Mouse (Mus musculus) embryonic fibroblast, embryonic 13.5 days (primary cell): ENCODE results near the gene Serpinb9b. TPM values are rescaled to one million over a fixed set of nuclear protein-coding genes. Genes with fewer than 3 reads are reported as not detected.

Experiments
- H3K27ac ChIP-seq: 2 replicates; pipeline ENCODE4 v1.5.1; 2012; ENCODE audit warnings: low read length, control low read depth, inconsistent platforms; ENCODE audit not compliant: insufficient read depth
- H3K4me1 ChIP-seq: 2 replicates; pipeline ENCODE4 v1.6.1; 2011; ENCODE audit warnings: low read length; ENCODE audit not compliant: control insufficient read depth, insufficient read depth
- H3K4me3 ChIP-seq: 2 replicates; pipeline ENCODE4 v1.5.1; 2011; ENCODE audit warnings: mild to moderate bottlenecking, control low read depth, low read length; ENCODE audit not compliant: insufficient read depth
- CTCF ChIP-seq: IDR thresholded peaks from 2 replicates; pipeline ENCODE4 v1.5.1; 2011; ENCODE audit warnings: mild to moderate bottlenecking, control low read depth, low read length, moderate library complexity, borderline replicate concordance; ENCODE audit not compliant: insufficient read depth
- POLR2A ChIP-seq: IDR thresholded peaks from 2 replicates; pipeline ENCODE4 v1.6.1; 2011; ENCODE audit warnings: low read depth, mild to moderate bottlenecking, control low read depth, low read length, moderate library complexity
- polyA plus RNA-seq: library from polyadenylated mRNA; stranded (reverse); fragments of >200 nt; gene quantifications from 2 replicates; pipeline ENCODE4 v1.2.4, GENCODE M21; 2011; ENCODE audit warnings: low read depth; ENCODE audit not compliant: missing spikeins, insufficient read length

Serpinb9b gene
- polyA plus RNA-seq, 1 experiment = 3.5 TPM

DNA sequence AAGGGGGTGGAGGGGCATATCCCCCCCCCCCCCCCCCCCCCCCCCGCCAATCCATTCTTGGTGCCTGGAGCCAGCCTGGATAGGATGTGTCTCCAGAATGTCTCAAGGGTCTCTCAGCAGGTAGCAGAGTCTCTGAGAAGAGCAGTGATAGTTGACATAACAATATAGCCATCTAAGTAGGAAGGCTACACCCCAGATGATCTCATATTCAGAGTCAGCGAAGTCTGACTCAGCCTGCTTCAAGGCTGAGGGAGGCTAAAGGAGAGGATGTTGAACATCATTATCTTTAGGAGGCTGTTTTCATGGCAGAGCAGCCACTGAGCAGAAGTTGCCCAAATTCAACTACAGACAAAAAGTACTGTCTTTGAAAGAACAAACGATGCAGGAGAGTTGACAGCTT, 3.1 kb downstream of the Serpinb9b start:
- Histone ChIP-seq H3K4me3 (no peak overlapping the region), H3K4me1 (peaks cover 13% of the 10 kb centered on the region), H3K27ac (no peak overlapping the region)
- no peak for TF ChIP-seq POLR2A
- TF ChIP-seq CTCF = no peak

- H3K4me1 ChIP-seq = no peaks in the 10 kb centered on the region
- TF ChIP-seq CTCF = no peak
- TF ChIP-seq POLR2A = no peak
- no peak overlapping the region for H3K27ac ChIP-seq
- no peak overlapping the region for H3K4me3 ChIP-seq
Measured at GRCm38 (mm10) chr13:33035506-33035905, 8.3 kb downstream of the Serpinb9b start.

- Histone ChIP-seq H3K4me1 (no peaks in the 10 kb centered on the region), H3K4me3 (no peak overlapping the region), H3K27ac (no peak overlapping the region)
- TF ChIP-seq CTCF (no peak), POLR2A (no peak)
Measured at GRCm38 (mm10) chr13:33043542-33043941, 16.3 kb downstream of the Serpinb9b start.

DNA sequence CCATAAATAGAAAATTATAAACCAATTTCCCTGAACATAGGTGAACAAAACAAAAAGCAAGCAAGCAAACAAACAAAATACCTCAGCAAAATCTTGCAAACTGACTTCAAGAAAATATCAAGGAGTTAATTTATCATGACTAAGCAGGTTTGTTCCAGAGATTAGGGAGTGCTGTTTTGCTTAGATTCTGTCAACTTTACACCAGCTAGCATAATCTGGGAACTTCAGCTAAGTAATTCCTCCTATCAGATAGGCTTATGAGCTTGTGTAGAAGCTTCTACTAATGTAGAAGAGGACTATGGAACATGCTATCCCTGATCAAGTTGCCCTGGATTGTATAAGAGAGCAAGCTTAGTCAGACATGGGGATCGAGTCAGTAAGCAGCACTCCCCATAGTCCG, 20.0 kb downstream of the Serpinb9b start:
- H3K4me3 ChIP-seq = no peak overlapping the region
- TF ChIP-seq POLR2A (no peak), CTCF (no peak)
- H3K27ac ChIP-seq = no peak overlapping the region
- no peaks in the 10 kb centered on the region for H3K4me1 ChIP-seq

DNA sequence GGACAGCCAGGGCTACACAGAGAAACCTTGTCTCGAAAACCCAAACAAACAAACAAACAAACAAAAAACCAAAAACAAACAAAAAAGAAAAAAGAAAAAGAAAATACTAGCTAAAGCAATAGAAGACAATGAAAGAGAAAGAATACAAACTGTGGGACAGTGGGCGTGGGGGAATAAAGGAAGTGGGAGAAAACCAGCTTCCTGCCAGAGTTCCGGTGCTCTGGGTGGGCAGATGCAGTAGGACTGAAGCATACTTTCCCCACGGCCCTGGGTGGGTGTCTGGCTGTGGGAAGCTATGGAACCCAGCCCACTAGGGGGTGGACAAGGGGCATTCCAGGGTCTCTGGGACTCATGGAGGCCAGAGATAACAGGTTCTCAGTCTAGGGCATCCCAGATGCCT, 21.0 kb downstream of the Serpinb9b start:
- no peaks in the 10 kb centered on the region for H3K4me1 ChIP-seq
- no peak overlapping the region for H3K27ac ChIP-seq
- no peak overlapping the region for H3K4me3 ChIP-seq
- no peak for TF ChIP-seq POLR2A
- TF ChIP-seq CTCF = no peak

DNA sequence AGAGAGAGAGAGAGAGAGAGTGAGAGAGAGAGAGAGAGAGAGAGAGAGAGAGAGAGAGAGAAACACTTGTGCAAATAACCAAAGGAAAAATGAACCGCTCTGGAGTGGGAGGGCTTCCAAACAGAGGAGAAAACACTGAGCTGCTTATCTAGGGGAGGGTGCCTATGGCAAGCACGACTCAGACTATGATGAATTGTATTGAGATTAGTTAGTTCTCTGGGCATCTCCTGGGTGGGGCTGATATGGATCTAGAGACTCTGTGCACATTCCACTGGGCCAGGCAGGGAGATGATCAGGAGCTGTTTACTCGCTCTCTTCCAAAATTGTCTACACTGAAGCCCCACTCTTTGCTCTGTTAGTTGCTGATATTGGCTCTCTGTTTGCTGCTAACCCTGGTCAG, 24.5 kb downstream of the Serpinb9b start:
- TF ChIP-seq CTCF = no peak
- TF ChIP-seq POLR2A = no peak
- Histone ChIP-seq H3K4me3 (no peak overlapping the region), H3K27ac (no peak overlapping the region), H3K4me1 (no peaks in the 10 kb centered on the region)

DNA sequence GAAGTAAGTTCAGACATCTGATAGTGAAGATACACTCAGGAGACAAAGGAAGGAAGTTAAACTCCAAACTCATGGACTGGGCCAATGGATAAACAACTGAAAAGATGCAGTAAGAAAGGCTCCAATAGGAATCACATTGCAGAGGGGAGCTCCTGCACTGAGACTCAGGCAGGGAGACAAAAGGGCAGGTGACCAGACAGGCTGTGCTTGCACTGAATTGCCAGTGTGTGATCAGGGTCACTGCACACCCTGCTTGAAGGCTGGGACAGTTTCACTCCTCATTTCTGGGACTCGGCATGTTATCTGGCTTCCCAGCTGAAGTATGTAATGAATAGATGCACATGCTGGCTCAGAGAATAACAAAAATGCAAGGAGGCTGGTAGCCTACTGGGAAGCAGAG, 35.8 kb downstream of the Serpinb9b start:
- Histone ChIP-seq H3K27ac (no peak overlapping the region), H3K4me1 (no peaks in the 10 kb centered on the region), H3K4me3 (no peak overlapping the region)
- TF ChIP-seq CTCF (no peak), POLR2A (no peak)

DNA sequence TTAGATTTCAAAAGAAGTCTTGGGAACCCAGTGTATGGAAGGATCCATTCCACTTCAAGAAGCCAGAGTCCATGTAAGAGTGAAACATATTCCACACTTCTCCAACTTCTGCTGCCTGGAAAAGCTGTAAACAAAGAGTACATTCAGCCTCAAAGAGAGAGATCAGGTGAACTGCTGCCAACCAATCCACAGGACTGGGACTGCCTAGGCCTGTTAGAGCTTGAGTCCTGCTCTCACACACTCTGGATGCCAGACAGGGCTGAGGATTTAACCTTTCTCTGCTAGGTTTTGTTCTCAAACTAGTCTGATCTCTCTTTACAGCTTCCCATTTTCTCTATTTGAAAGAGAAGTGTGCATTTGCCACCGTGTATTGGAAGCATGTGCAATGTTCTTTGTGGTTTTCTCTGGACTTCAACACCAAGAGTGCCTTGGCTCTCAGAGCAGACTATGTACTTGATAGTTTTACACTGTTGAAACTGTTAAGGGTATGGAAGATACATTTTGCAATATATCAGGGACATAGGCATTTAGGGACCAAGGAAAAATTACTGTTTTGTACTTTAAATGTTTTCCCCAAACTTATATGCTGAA, 40.3 kb downstream of the Serpinb9b start:
- peak overlapping the region; percentile 32 for H3K27ac ChIP-seq
- TF ChIP-seq POLR2A (no peak), CTCF (no peak)
- no peak overlapping the region for H3K4me3 ChIP-seq
- no peaks in the 10 kb centered on the region for H3K4me1 ChIP-seq

DNA sequence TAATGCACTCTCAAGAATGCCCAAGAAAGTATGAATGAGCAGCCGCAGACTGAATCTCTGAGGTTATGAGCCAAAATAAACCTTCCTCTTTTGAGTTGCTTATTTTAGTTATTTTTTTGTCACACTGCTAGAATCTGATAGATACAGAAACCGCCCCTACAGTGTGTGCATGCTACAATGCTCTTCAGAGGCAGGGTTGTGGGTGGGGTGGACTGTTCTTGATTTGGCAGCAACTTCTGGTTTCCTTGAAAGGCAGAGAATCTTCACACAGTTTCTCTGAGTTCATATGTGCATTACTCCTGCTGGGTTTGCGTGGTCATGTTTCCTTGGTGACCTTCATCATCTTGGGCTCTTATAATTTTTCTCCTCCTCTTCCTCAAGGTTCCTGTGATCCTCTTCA, 40.9 kb downstream of the Serpinb9b start:
- peak overlapping the region; percentile 32; the same call in 1 of the 2 replicates for H3K27ac ChIP-seq

DNA sequence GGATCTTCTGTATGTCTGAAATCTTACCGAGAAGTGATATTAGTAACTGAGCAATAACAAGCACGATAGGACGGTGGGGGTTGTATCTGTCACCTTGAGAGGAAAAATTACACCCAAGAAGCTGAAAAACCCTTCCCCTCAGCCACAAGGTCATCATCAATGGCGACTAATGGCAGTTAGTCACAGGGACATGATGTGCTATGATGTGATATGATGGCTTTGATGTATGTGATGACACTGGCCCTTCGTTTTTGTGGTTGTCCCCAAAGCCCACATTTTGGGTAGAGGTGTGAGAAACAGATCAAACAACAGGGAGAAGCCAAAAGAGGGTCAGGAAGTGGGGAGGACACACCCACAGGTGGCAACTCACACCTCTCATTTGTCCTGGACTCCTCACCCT, 44.6 kb downstream of the Serpinb9b start:
- Histone ChIP-seq H3K4me1 (no peaks in the 10 kb centered on the region), H3K4me3 (no peak overlapping the region), H3K27ac (no peak overlapping the region)
- no peak for TF ChIP-seq POLR2A
- no peak for TF ChIP-seq CTCF

More for the DNA sequence above, 40.9 kb downstream of the Serpinb9b start:
- Histone ChIP-seq H3K4me1 (no peaks in the 10 kb centered on the region), H3K4me3 (no peak overlapping the region)
- TF ChIP-seq POLR2A (no peak), CTCF (no peak)
